Mouse (Mus musculus): ENCODE results near the gene Pklr. TPM values are rescaled to one million over a fixed set of nuclear protein-coding genes. Genes with fewer than 3 reads are reported as not detected.

The Pklr gene
- polyA plus RNA-seq, 1 experiment from 2014 or later: 0.09 TPM

- Histone ChIP-seq H3K27ac (replicated peaks) (no peak overlapping the region), H3K9me3 (no peaks in the 10 kb centered on the region), H3K4me1 (replicated peaks) (peaks cover 27% of the 10 kb centered on the region), H3K27me3 (no peaks in the 10 kb centered on the region), H3K4me2 (no peak overlapping the region), H3K9ac (no peak overlapping the region), H3K36me3 (peaks cover 39% of the 10 kb centered on the region), H3K4me3 (no peak overlapping the region)
- no peak for ATAC-seq (ENCODE audit: low FRiP score, low read depth)
- 96% methylated on average over 19 of the region's 19 CpGs for WGBS
These were observed 31.0 kb downstream of the Pklr start for GRCm38 (mm10) chr3:89166945-89167344.

DNA sequence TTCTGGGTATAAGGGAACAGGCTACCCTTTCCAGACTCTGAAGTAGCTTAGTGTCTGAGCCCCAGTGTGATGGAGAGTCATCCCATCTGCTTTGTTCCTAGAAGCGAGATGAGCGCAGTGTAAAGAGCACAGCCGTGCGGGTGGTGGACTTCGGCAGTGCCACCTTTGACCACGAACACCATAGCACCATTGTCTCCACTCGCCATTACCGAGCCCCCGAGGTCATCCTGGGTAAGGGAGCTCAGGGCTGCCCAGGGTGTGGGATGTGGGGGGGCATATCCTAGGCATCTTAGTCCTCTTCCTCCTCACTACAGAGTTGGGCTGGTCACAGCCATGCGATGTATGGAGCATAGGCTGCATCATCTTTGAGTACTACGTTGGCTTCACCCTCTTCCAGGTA, 38.9 kb downstream of the Pklr start:
- Histone ChIP-seq H3K9me3 (no peaks in the 10 kb centered on the region), H3K36me3 (peaks cover 72% of the 10 kb centered on the region), H3K9ac (no peak overlapping the region), H3K27me3 (no peaks in the 10 kb centered on the region), H3K4me2 (no peak overlapping the region), H3K4me1 (replicated peaks) (peaks cover 15% of the 10 kb centered on the region), H3K27ac (replicated peaks) (no peak overlapping the region), H3K4me3 (no peak overlapping the region)
- no peak for ATAC-seq (ENCODE audit: low FRiP score, low read depth)
- 92% methylated on average over 11 of the region's 11 CpGs for WGBS

- 91% methylated on average over 10 of the region's 10 CpGs for WGBS
- H3K27me3 ChIP-seq: no peaks in the 10 kb centered on the region
- H3K9ac ChIP-seq: no peak overlapping the region
- peaks cover 15% of the 10 kb centered on the region for H3K4me1 ChIP-seq (replicated peaks)
- H3K27ac ChIP-seq (replicated peaks): no peak overlapping the region
- H3K9me3 ChIP-seq: no peaks in the 10 kb centered on the region
- H3K36me3 ChIP-seq: peaks cover 72% of the 10 kb centered on the region
- no peak overlapping the region for H3K4me3 ChIP-seq
- ATAC-seq (ENCODE audit: low FRiP score, low read depth): no peak
- no peak overlapping the region for H3K4me2 ChIP-seq
These were observed 39.6 kb downstream of the Pklr start for GRCm38 (mm10) chr3:89175544-89175943.

- no peak overlapping the region for H3K4me2 ChIP-seq
- 80% methylated on average over 7 of the region's 7 CpGs for WGBS
- H3K36me3 ChIP-seq: peaks cover 75% of the 10 kb centered on the region
- ATAC-seq (ENCODE audit: low FRiP score, low read depth): no peak
- H3K9ac ChIP-seq: no peak overlapping the region
- H3K9me3 ChIP-seq: no peaks in the 10 kb centered on the region
- H3K4me3 ChIP-seq: no peak overlapping the region
- peaks cover 15% of the 10 kb centered on the region for H3K4me1 ChIP-seq (replicated peaks)
- H3K27me3 ChIP-seq: no peaks in the 10 kb centered on the region
- no peak overlapping the region for H3K27ac ChIP-seq (replicated peaks)
These were observed 40.5 kb downstream of the Pklr start for GRCm38 (mm10) chr3:89176421-89176820.

- Histone ChIP-seq H3K4me3 (peak within 1 kb of the TSS; percentile 65), H3K9me3 (no peaks in the 10 kb centered on the region), H3K36me3 (peaks cover 70% of the 10 kb centered on the region), H3K27ac (replicated peaks) (peak within 1 kb of the TSS; percentile 73), H3K4me2 (peak within 1 kb of the TSS; percentile 78), H3K27me3 (no peaks in the 10 kb centered on the region), H3K9ac (peak within 1 kb of the TSS; percentile 71), H3K4me1 (replicated peaks) (peaks cover 15% of the 10 kb centered on the region)
- ATAC-seq (ENCODE audit: low FRiP score, low read depth): peak; percentile 97
- under 1% methylated on average over 43 of the region's 43 CpGs for WGBS
These were observed 41.5 kb downstream of the Pklr start, which contains the start of gene Scamp3 for GRCm38 (mm10) chr3:89177242-89178106. Gene Scamp3, plus strand, starts transcription at chr3:89177473.

DNA sequence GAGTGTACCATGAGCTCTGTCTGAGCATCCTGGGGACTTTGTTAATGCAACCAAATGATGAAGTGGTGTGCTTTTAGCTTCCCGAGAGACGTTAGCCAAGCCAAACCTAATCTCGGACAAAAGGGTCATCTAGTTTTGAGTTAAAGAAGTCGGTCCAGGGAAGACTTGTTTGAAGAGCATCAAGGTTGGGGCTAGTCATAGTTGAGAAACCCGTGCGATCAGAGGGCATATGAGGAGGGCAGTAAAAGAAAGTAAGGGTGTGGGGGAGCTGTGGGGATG, 42.1 kb downstream of the Pklr start:
- 12% methylated on average over 6 of the region's 6 CpGs for WGBS
- peaks cover 65% of the 10 kb centered on the region for H3K36me3 ChIP-seq

GRCm38 (mm10) chr3:89179056-89179455, 43.1 kb downstream of the Pklr start:
- Histone ChIP-seq H3K27me3 (no peaks in the 10 kb centered on the region), H3K4me1 (replicated peaks) (peaks cover 27% of the 10 kb centered on the region), H3K36me3 (peaks cover 55% of the 10 kb centered on the region), H3K4me3 (0 out of 2 replicates have a peak overlapping the region, but pooled peaks have one; percentile 65), H3K9ac (no peak overlapping the region), H3K4me2 (no peak overlapping the region; the same call in 1 of the 2 replicates), H3K27ac (replicated peaks) (no peak overlapping the region), H3K9me3 (no peaks in the 10 kb centered on the region)
- no peak for ATAC-seq (ENCODE audit: low FRiP score, low read depth)
- 92% methylated on average over 11 of the region's 11 CpGs for WGBS

More for the DNA sequence above, 42.1 kb downstream of the Pklr start:
- Histone ChIP-seq H3K9ac (peak overlapping the region; percentile 71), H3K9me3 (no peaks in the 10 kb centered on the region), H3K27ac (replicated peaks) (peak overlapping the region; percentile 73), H3K4me3 (peak overlapping the region; percentile 65), H3K4me1 (replicated peaks) (peaks cover 18% of the 10 kb centered on the region), H3K4me2 (peak overlapping the region; percentile 78), H3K27me3 (no peaks in the 10 kb centered on the region)
- no peak for ATAC-seq (ENCODE audit: low FRiP score, low read depth)

DNA sequence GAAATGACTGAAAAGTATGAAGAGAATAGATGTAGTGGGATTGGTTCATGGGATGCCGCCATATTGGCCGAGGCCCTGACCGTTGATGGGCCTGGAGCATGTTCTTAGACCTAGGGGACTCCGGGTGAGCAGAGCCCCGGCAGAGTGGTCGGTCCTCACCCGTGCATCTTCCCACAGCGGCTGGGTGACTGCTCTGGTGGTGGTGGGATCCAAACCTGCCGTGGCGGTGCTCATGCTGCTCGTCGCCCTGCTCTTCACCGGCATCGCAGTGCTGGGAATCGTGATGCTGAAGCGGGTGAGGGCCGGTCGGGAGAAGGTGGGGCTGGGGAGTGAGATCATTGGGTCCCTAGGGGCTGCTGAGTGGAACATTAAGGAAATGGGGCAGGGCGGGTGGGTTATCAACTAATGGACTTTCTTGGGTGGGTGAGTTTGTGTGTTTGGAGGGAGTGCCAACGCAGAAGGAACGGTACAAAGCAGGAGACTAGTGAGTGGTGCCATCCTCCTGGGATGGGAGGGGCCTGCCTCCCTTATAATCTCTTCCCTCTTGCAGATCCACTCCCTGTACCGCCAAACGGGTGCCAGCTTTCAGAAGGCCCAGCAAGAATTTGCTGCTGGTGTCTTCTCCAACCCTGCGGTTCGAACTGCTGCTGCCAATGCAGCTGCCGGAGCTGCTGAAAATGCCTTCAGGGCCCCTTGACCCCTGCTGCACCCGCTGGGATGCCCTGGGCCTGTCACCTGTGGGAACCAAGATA, 46.0 kb downstream of the Pklr start:
- Histone ChIP-seq H3K4me1 (replicated peaks) (peaks cover 40% of the 10 kb centered on the region), H3K27me3 (no peaks in the 10 kb centered on the region), H3K36me3 (peaks cover 30% of the 10 kb centered on the region), H3K4me2 (no peak overlapping the region), H3K27ac (replicated peaks) (0 out of 2 replicates have a peak overlapping the region, but pooled peaks have one; percentile 91), H3K4me3 (no peak overlapping the region), H3K9me3 (no peaks in the 10 kb centered on the region), H3K9ac (no peak overlapping the region)
- 94% methylated on average over 27 of the region's 27 CpGs for WGBS
- no peak for ATAC-seq (ENCODE audit: low FRiP score, low read depth)

DNA sequence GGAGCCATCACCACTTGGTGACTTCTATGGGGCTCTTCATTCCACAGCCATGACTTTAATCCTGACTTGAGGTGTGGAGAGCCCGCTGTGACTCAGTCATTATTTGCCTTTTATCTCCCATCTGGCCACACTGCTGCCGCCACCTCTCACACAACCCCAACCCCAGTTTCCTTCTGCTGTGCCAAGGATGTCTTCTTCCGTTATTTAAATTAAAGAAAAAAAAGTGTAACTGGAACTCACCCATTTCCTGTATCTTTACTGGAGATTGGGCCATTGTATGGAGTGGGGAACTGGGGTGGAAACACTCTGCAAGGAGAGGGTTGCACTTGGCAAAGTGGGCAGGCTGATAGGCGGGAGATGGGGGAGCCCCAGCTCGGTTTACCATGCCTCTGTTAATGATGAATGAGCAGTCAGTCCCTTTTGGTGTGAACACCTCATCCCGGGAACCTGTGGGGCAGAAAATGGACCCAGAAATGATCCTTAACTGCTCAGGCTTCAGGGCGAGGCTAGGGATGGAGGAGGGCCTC, 46.7 kb downstream of the Pklr start:
- H3K9me3 ChIP-seq: no peaks in the 10 kb centered on the region
- H3K4me2 ChIP-seq: peak overlapping the region; percentile 87
- peaks cover 30% of the 10 kb centered on the region for H3K36me3 ChIP-seq
- H3K27ac ChIP-seq (replicated peaks): peak overlapping the region; percentile 91
- peaks cover 40% of the 10 kb centered on the region for H3K4me1 ChIP-seq (replicated peaks)
- H3K9ac ChIP-seq: no peak overlapping the region; the same call in 1 of the 2 replicates
- ATAC-seq (ENCODE audit: low FRiP score, low read depth): peak; percentile 24; the same call in 1 of the 2 replicates
- 53% methylated on average over 7 of the region's 7 CpGs for WGBS
- no peaks in the 10 kb centered on the region for H3K27me3 ChIP-seq
- peak overlapping the region; percentile 53 for H3K4me3 ChIP-seq

DNA sequence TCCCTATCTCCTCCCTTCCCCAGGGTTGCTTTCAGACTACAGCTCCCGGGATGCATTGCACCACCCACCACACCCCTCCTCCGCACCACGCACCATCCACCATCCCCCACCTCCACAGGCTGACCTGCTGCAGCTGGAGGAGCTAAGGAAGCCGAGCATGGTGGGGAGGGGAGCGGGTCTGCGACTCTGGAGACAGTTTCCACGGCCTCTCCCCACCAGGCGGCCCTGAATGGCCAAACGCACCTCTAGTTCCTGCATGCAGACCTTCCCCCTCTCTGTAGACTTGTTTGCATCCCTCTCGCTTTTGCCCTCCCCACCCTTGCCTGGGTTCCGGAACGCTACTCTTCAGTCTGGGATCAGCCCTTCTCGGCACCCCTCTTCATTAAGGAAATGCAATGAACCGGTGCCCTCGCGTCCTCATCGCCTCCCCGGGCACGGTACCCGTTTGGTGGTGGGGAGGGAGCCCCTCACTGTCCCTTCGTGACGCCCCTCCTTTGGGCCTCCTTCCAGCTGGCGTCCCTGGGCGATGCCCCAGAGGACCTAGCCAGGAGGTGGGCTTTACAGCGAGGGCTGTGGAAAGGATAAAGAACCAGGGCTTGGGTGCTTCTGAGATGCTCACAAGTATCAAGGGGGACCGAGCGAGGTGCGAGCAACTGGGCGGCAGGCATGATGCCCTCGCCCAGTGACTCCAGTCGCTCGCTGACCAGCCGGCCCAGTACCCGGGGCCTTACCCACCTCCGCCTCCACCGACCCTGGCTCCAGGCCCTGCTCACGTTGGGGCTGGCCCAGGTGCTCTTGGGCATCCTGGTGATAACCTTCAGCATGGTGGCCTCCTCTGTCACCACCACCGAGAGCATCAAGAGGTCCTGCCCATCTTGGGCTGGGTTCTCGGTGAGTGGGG, 47.4 kb downstream of the Pklr start, which contains the start of gene Fam189b:
Gene Fam189b, plus strand, starts transcription at position 86 of the 901 bp plus-strand sequence.
- Histone ChIP-seq H3K36me3 (peaks cover 35% of the 10 kb centered on the region), H3K4me3 (peak within 1 kb of the TSS; percentile 53), H3K9me3 (no peaks in the 10 kb centered on the region), H3K4me2 (peak within 1 kb of the TSS; percentile 87), H3K9ac (peak within 1 kb of the TSS; percentile 82), H3K4me1 (replicated peaks) (peaks cover 35% of the 10 kb centered on the region), H3K27ac (replicated peaks) (peak within 1 kb of the TSS; percentile 91), H3K27me3 (no peaks in the 10 kb centered on the region)
- 6% methylated on average over 39 of the region's 39 CpGs for WGBS
- peak; percentile 93 for ATAC-seq (ENCODE audit: low FRiP score, low read depth)

GRCm38 (mm10) chr3:89183959-89184315, 48.0 kb downstream of the Pklr start:
- peak; percentile 6; the same call in 1 of the 2 replicates for ATAC-seq (ENCODE audit: low FRiP score, low read depth)
- Histone ChIP-seq H3K9me3 (no peaks in the 10 kb centered on the region), H3K4me2 (peak overlapping the region; percentile 87), H3K27me3 (no peaks in the 10 kb centered on the region), H3K4me3 (peak overlapping the region; percentile 53), H3K9ac (peak overlapping the region; percentile 82), H3K36me3 (peaks cover 39% of the 10 kb centered on the region), H3K4me1 (replicated peaks) (peaks cover 29% of the 10 kb centered on the region), H3K27ac (replicated peaks) (peak overlapping the region; percentile 91)
- 59% methylated on average over 6 of the region's 6 CpGs for WGBS
